Mouse (Mus musculus) ovary, adult 18-20 months (tissue): ENCODE data around the gene Ttn.
"Not testable (repeated sequence)": the region's sequence is repeated elsewhere in the genome, so short reads cannot be mapped to it uniquely, and the experiment has no call there.

Source experiments
- DNase-seq: peaks from one replicate; pipeline ENCODE4 v3.0.0; 2022; ENCODE audit warnings: low spot score, mixed read lengths

The Ttn gene

GRCm38 (mm10) chr2:76982391-76983145 lies at the start of gene Ttn:
TSS of gene Ttn (minus strand) at chr2:76982547.
- no peak for DNase-seq

- DNase-seq = no peak
These were observed 38.3 kb upstream of the Ttn start for GRCm38 (mm10) chr2:77020649-77021048.

GRCm38 (mm10) chr2:77017735-77018134 lies 35.4 kb upstream of the Ttn start:
- DNase-seq = no peak

- DNase-seq = not testable (repeated sequence)
These were observed 31.1 kb upstream of the Ttn start for GRCm38 (mm10) chr2:77013449-77013848.

- no peak for DNase-seq
These were observed 29.6 kb upstream of the Ttn start for GRCm38 (mm10) chr2:77011981-77012380.

- no peak for DNase-seq
These were observed 24.7 kb upstream of the Ttn start for GRCm38 (mm10) chr2:77007015-77007414.

GRCm38 (mm10) chr2:77003148-77003547 lies 20.8 kb upstream of the Ttn start:
- DNase-seq = no peak

- no peak for DNase-seq
These were observed 16.0 kb upstream of the Ttn start for GRCm38 (mm10) chr2:76998351-76998750.

- DNase-seq = no peak
These were observed 10.3 kb upstream of the Ttn start for GRCm38 (mm10) chr2:76992493-76993201.

- DNase-seq = no peak
These were observed 5.0 kb upstream of the Ttn start for GRCm38 (mm10) chr2:76987317-76987716.

GRCm38 (mm10) chr2:76984384-76984783 lies 2.0 kb upstream of the Ttn start:
- no peak for DNase-seq

- no peak for DNase-seq
These were observed 1.3 kb upstream of the Ttn start for GRCm38 (mm10) chr2:76983601-76984000.

- DNase-seq = no peak
These were observed 630 bp downstream of the Ttn start for GRCm38 (mm10) chr2:76981717-76982116.

- DNase-seq = no peak
These were observed 2.2 kb downstream of the Ttn start for GRCm38 (mm10) chr2:76980146-76980545.

- no peak for DNase-seq
These were observed 4.7 kb downstream of the Ttn start for GRCm38 (mm10) chr2:76977650-76978049.

GRCm38 (mm10) chr2:76972051-76972450 lies 10.3 kb downstream of the Ttn start:
- DNase-seq = no peak

- DNase-seq = no peak
These were observed 11.3 kb downstream of the Ttn start for GRCm38 (mm10) chr2:76971069-76971468.

- DNase-seq = no peak
These were observed 11.7 kb downstream of the Ttn start for GRCm38 (mm10) chr2:76970669-76971068.

GRCm38 (mm10) chr2:76970204-76970603 lies 12.1 kb downstream of the Ttn start:
- DNase-seq = no peak

- DNase-seq = no peak
These were observed 12.7 kb downstream of the Ttn start for GRCm38 (mm10) chr2:76969637-76970036.

- peak; percentile 15 for DNase-seq
These were observed 13.4 kb downstream of the Ttn start for GRCm38 (mm10) chr2:76968919-76969318.

GRCm38 (mm10) chr2:76966582-76966981 lies 15.8 kb downstream of the Ttn start:
- DNase-seq = no peak

- no peak for DNase-seq
These were observed 16.3 kb downstream of the Ttn start for GRCm38 (mm10) chr2:76966013-76966412.

GRCm38 (mm10) chr2:76965542-76965941 lies 16.8 kb downstream of the Ttn start:
- no peak for DNase-seq
